Mouse (Mus musculus): ENCODE measurements at regions not wholly inside any gene's neighbourhood (a gene's known extent, or its start where the extent isn't known, plus 50 kb on each side); places are given as distances from the start of the nearest gene placed in this dataset.

GRCm38 (mm10) chr12:52368034-52368433 lies 135.7 kb upstream of the Arhgap5 start:
- Histone ChIP-seq H3K27me3 (ENCODE audit: insufficient read depth, low read length) (no peaks in the 10 kb centered on the region), H3K4me2 (ENCODE audit: low read depth) (no peak overlapping the region), H3K9ac (no peak overlapping the region), H3K4me3 (ENCODE audit: low read depth, low read length) (no peak overlapping the region), H3K9me3 (ENCODE audit: low read length) (no peaks in the 10 kb centered on the region), H3K36me3 (ENCODE audit: insufficient read depth) (no peaks in the 10 kb centered on the region), H3K27ac (ENCODE audit: low read depth, low read length) (no peak overlapping the region), H3K4me1 (ENCODE audit: insufficient read depth) (no peaks in the 10 kb centered on the region)
- 76% methylated on average over 6 of the region's 6 CpGs for WGBS
- no peak for DNase-seq
- ATAC-seq = no peak
- no peak for TF ChIP-seq CTCF (IDR thresholded peaks at IDR 0.05; ENCODE audit: low read depth)

- Histone ChIP-seq H3K9ac (no peak overlapping the region), H3K27me3 (ENCODE audit: insufficient read depth, low read length) (no peaks in the 10 kb centered on the region), H3K9me3 (ENCODE audit: low read length) (no peaks in the 10 kb centered on the region), H3K4me1 (ENCODE audit: insufficient read depth) (no peaks in the 10 kb centered on the region), H3K4me3 (ENCODE audit: low read depth, low read length) (no peak overlapping the region), H3K36me3 (ENCODE audit: insufficient read depth) (no peaks in the 10 kb centered on the region), H3K4me2 (ENCODE audit: low read depth) (no peak overlapping the region), H3K27ac (ENCODE audit: low read depth, low read length) (no peak overlapping the region)
- TF ChIP-seq CTCF (IDR thresholded peaks at IDR 0.05; ENCODE audit: low read depth) = no peak
- ATAC-seq = no peak
- DNase-seq = no peak
- WGBS = 83% methylated on average over 4 of the region's 4 CpGs
Measured at GRCm38 (mm10) chr12:52368466-52368865, 135.3 kb upstream of the Arhgap5 start.

GRCm38 (mm10) chr12:52370153-52370710 lies 133.5 kb upstream of the Arhgap5 start:
- no peak overlapping the region for H3K9ac ChIP-seq
- WGBS = 74% methylated on average over 12 of the region's 12 CpGs
- no peak overlapping the region for H3K4me3 ChIP-seq (ENCODE audit: low read depth, low read length)
- no peak overlapping the region for H3K27ac ChIP-seq (ENCODE audit: low read depth, low read length)
- TF ChIP-seq CTCF (IDR thresholded peaks at IDR 0.05; ENCODE audit: low read depth) = no peak
- no peaks in the 10 kb centered on the region for H3K4me1 ChIP-seq (ENCODE audit: insufficient read depth)
- DNase-seq (no peak), ATAC-seq (no peak)
- H3K27me3 ChIP-seq (ENCODE audit: insufficient read depth, low read length) = no peaks in the 10 kb centered on the region
- H3K4me2 ChIP-seq (ENCODE audit: low read depth) = no peak overlapping the region
- no peaks in the 10 kb centered on the region for H3K9me3 ChIP-seq (ENCODE audit: low read length)
- H3K36me3 ChIP-seq (ENCODE audit: insufficient read depth) = no peaks in the 10 kb centered on the region

GRCm38 (mm10) chr12:52375116-52375515 lies 128.7 kb upstream of the Arhgap5 start:
- Histone ChIP-seq H3K4me2 (ENCODE audit: low read depth) (no peak overlapping the region), H3K4me3 (ENCODE audit: low read depth, low read length) (no peak overlapping the region), H3K27ac (ENCODE audit: low read depth, low read length) (no peak overlapping the region), H3K9ac (no peak overlapping the region), H3K9me3 (ENCODE audit: low read length) (no peaks in the 10 kb centered on the region), H3K27me3 (ENCODE audit: insufficient read depth, low read length) (no peaks in the 10 kb centered on the region), H3K36me3 (ENCODE audit: insufficient read depth) (no peaks in the 10 kb centered on the region), H3K4me1 (ENCODE audit: insufficient read depth) (no peaks in the 10 kb centered on the region)
- no peak for TF ChIP-seq CTCF (IDR thresholded peaks at IDR 0.05; ENCODE audit: low read depth)
- DNase-seq (no peak), ATAC-seq (no peak)
- WGBS = 76% methylated on average over 4 of the region's 4 CpGs

- no peak for TF ChIP-seq CTCF (IDR thresholded peaks at IDR 0.05; ENCODE audit: low read depth)
- H3K36me3 ChIP-seq (ENCODE audit: insufficient read depth) = no peaks in the 10 kb centered on the region
- no peaks in the 10 kb centered on the region for H3K9me3 ChIP-seq (ENCODE audit: low read length)
- 85% methylated on average over 10 of the region's 10 CpGs for WGBS
- no peak overlapping the region for H3K4me2 ChIP-seq (ENCODE audit: low read depth)
- H3K4me1 ChIP-seq (ENCODE audit: insufficient read depth) = no peaks in the 10 kb centered on the region
- no peaks in the 10 kb centered on the region for H3K27me3 ChIP-seq (ENCODE audit: insufficient read depth, low read length)
- H3K9ac ChIP-seq = no peak overlapping the region
- no peak overlapping the region for H3K27ac ChIP-seq (ENCODE audit: low read depth, low read length)
- no peak overlapping the region for H3K4me3 ChIP-seq (ENCODE audit: low read depth, low read length)
- DNase-seq (no peak), ATAC-seq (no peak)
Measured at GRCm38 (mm10) chr12:52376692-52377462, 126.9 kb upstream of the Arhgap5 start.

- Histone ChIP-seq H3K4me2 (ENCODE audit: low read depth) (no peak overlapping the region), H3K27ac (ENCODE audit: low read depth, low read length) (no peak overlapping the region), H3K9me3 (ENCODE audit: low read length) (no peaks in the 10 kb centered on the region), H3K36me3 (ENCODE audit: insufficient read depth) (no peaks in the 10 kb centered on the region), H3K4me1 (ENCODE audit: insufficient read depth) (no peaks in the 10 kb centered on the region), H3K27me3 (ENCODE audit: insufficient read depth, low read length) (no peaks in the 10 kb centered on the region), H3K9ac (no peak overlapping the region), H3K4me3 (ENCODE audit: low read depth, low read length) (no peak overlapping the region)
- DNase-seq (no peak), ATAC-seq (no peak)
- 84% methylated on average over 2 of the region's 2 CpGs for WGBS
- TF ChIP-seq CTCF (IDR thresholded peaks at IDR 0.05; ENCODE audit: low read depth) = no peak
Measured at GRCm38 (mm10) chr12:52377463-52377848, 126.3 kb upstream of the Arhgap5 start.

- no peaks in the 10 kb centered on the region for H3K27me3 ChIP-seq (ENCODE audit: insufficient read depth, low read length)
- no peaks in the 10 kb centered on the region for H3K9me3 ChIP-seq (ENCODE audit: low read length)
- no peak overlapping the region for H3K4me3 ChIP-seq (ENCODE audit: low read depth, low read length)
- 76% methylated on average over 4 of the region's 4 CpGs for WGBS
- H3K4me1 ChIP-seq (ENCODE audit: insufficient read depth) = no peaks in the 10 kb centered on the region
- H3K4me2 ChIP-seq (ENCODE audit: low read depth) = no peak overlapping the region
- H3K36me3 ChIP-seq (ENCODE audit: insufficient read depth) = no peaks in the 10 kb centered on the region
- ATAC-seq = no peak
- H3K9ac ChIP-seq = no peak overlapping the region
- TF ChIP-seq CTCF (IDR thresholded peaks at IDR 0.05; ENCODE audit: low read depth) = no peak
- no peak for DNase-seq
- H3K27ac ChIP-seq (ENCODE audit: low read depth, low read length) = no peak overlapping the region
Measured at GRCm38 (mm10) chr12:52379245-52379644, 124.5 kb upstream of the Arhgap5 start.

All from forebrain, postnatal 0 days (tissue).